Mouse (Mus musculus) embryonic fibroblast, embryonic 13.5 days (primary cell): ENCODE results near the gene Csf1.

ENCODE experiments used
- CTCF ChIP-seq: IDR thresholded peaks from 2 replicates; pipeline ENCODE4 v1.5.1; 2011; ENCODE audit warnings: mild to moderate bottlenecking, control low read depth, low read length, moderate library complexity, borderline replicate concordance; ENCODE audit not compliant: insufficient read depth
- POLR2A ChIP-seq: IDR thresholded peaks from 2 replicates; pipeline ENCODE4 v1.6.1; 2011; ENCODE audit warnings: low read depth, mild to moderate bottlenecking, control low read depth, low read length, moderate library complexity

DNA sequence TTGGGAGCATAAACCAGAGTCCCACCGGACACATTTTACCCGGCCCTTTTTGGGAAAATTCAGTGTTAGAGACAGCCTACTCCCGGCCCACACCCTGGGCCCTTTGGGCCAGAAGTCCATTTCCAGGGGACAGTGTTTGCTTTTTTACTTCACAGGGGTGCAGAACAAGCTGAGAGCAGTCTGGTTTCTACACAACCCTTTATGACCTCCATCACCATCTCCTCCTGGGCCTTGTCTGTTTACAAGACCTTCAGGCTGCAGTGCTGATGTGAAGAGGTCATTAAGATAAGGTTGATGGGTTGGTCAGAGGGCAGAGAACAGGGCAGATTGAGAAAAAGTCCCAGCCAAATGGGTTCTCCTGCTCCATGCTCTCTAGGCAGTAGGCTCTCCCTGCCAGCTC is 63.4 kb downstream of the Csf1 start:
- TF ChIP-seq CTCF = no peak
- no peak for TF ChIP-seq POLR2A
